Mouse (Mus musculus): ENCODE measurements around the gene Pced1b. TPM values are rescaled to one million over a fixed set of nuclear protein-coding genes. Genes with fewer than 3 reads are reported as not detected.

Gene Pced1b
- polyA plus RNA-seq, 1 experiment from 2014 or later = 6.7 TPM

- no peak for ATAC-seq (ENCODE audit: low read depth)
- 79% methylated on average over 9 of the region's 9 CpGs for WGBS
- no peaks in the 10 kb centered on the region for H3K4me1 ChIP-seq (ENCODE audit: control insufficient read depth, insufficient read depth, low read length)
- H3K4me2 ChIP-seq (ENCODE audit: low read depth, low read length) = no peak overlapping the region
- no peaks in the 10 kb centered on the region for H3K27me3 ChIP-seq (ENCODE audit: control insufficient read depth, insufficient read depth, low read length)
- no peaks in the 10 kb centered on the region for H3K36me3 ChIP-seq (ENCODE audit: control insufficient read depth, insufficient read depth, low read length)
- no peak overlapping the region for H3K9ac ChIP-seq (replicated peaks; ENCODE audit: low read depth, low read length)
- H3K9me3 ChIP-seq (ENCODE audit: control insufficient read depth, low read length) = no peaks in the 10 kb centered on the region
- H3K27ac ChIP-seq (ENCODE audit: low read depth, low read length) = no peak overlapping the region
- H3K4me3 ChIP-seq (ENCODE audit: low read depth, low read length) = no peak overlapping the region
These were observed 15.3 kb downstream of the Pced1b start for GRCm38 (mm10) chr15:97262251-97262650.

- H3K4me1 ChIP-seq (ENCODE audit: control insufficient read depth, insufficient read depth, low read length) = no peaks in the 10 kb centered on the region
- no peak for ATAC-seq (ENCODE audit: low read depth)
- H3K4me3 ChIP-seq (ENCODE audit: low read depth, low read length) = no peak overlapping the region
- WGBS = 87% methylated on average over 14 of the region's 14 CpGs
- no peaks in the 10 kb centered on the region for H3K27me3 ChIP-seq (ENCODE audit: control insufficient read depth, insufficient read depth, low read length)
- no peaks in the 10 kb centered on the region for H3K36me3 ChIP-seq (ENCODE audit: control insufficient read depth, insufficient read depth, low read length)
- H3K9me3 ChIP-seq (ENCODE audit: control insufficient read depth, low read length) = no peaks in the 10 kb centered on the region
- no peak overlapping the region for H3K27ac ChIP-seq (ENCODE audit: low read depth, low read length)
- no peak overlapping the region for H3K4me2 ChIP-seq (ENCODE audit: low read depth, low read length)
- H3K9ac ChIP-seq (replicated peaks; ENCODE audit: low read depth, low read length) = no peak overlapping the region
These were observed 19.4 kb downstream of the Pced1b start for GRCm38 (mm10) chr15:97266236-97266845.

DNA sequence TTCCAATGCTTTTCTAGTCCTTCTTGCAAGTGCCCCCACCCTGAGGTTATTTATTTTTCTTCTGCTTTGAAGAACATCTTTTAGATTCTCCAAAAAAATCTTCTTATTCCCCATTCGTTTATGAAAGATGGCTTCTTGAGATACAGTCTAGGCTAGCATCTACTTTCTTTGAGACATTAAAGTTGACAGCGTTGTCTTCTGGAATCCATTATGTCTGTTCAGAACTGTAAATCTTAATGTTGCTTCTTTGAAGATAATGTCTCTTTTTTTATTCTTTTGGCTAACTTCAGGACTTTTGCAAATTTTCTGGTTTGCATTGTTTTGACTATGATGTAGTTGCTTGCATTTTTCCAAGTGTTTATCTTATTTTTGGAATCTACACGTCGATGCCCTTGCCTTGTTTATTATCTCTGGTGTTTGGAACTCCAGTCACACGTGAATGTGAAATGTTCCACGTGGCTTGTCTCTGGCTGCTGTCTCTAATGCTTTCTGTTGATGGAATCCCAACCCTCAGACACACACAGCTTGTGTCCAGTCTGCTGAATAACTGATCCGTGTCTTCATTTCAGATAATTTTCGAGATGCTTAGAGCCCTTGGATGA is 20.3 kb downstream of the Pced1b start:
- ATAC-seq (ENCODE audit: low read depth) = no peak
- H3K27ac ChIP-seq (ENCODE audit: low read depth, low read length) = no peak overlapping the region
- 68% methylated on average over 8 of the region's 8 CpGs for WGBS

DNA sequence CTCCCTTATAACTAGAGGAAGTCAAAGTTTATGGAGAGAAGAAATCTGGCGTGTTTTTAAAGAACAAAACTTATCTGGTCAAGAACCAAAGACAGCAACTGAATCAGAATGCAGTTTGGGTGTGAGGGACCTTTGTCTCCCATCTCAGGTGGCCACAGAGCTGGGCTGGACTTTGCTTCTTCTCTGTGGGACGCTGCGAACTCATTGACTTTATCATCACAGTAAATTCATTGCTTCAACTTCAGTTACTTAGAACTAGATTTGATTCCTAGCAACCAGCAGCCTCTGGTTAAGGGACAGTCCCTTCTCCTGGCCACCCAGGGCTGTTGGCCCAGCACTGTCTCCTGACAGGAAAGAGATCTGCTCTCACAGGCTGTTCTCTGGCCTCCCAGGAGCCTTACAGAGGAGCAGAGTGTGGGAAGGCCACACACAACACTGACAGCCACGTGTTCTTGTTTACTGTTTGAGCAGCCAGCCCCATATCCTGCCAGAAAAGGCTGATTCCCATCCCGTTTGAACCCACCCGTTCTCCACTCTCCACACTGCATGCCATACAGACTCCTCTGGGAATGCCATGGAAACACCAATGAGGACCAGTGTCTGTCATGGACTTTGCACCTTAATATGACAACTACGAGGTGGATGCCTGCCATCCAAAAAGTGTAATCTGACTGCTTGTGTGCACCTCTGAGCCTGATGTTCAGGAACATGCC is 25.2 kb downstream of the Pced1b start:
- ATAC-seq (ENCODE audit: low read depth) = no peak
- H3K4me1 ChIP-seq (ENCODE audit: control insufficient read depth, insufficient read depth, low read length) = 0 out of 2 replicates have a peak, but pooled peaks cover 6% of the 10 kb centered on the region
- no peaks in the 10 kb centered on the region for H3K27me3 ChIP-seq (ENCODE audit: control insufficient read depth, insufficient read depth, low read length)
- no peaks in the 10 kb centered on the region for H3K9me3 ChIP-seq (ENCODE audit: control insufficient read depth, low read length)
- no peaks in the 10 kb centered on the region for H3K36me3 ChIP-seq (ENCODE audit: control insufficient read depth, insufficient read depth, low read length)
- H3K27ac ChIP-seq (ENCODE audit: low read depth, low read length) = no peak overlapping the region
- no peak overlapping the region for H3K4me3 ChIP-seq (ENCODE audit: low read depth, low read length)
- whole genome bisulfite sequencing = 51% methylated on average over 7 of the region's 7 CpGs
- no peak overlapping the region for H3K9ac ChIP-seq (replicated peaks; ENCODE audit: low read depth, low read length)
- no peak overlapping the region for H3K4me2 ChIP-seq (ENCODE audit: low read depth, low read length)

More for the DNA sequence above, 20.3 kb downstream of the Pced1b start:
- no peak overlapping the region for H3K4me3 ChIP-seq (ENCODE audit: low read depth, low read length)
- no peaks in the 10 kb centered on the region for H3K9me3 ChIP-seq (ENCODE audit: control insufficient read depth, low read length)
- H3K4me1 ChIP-seq (ENCODE audit: control insufficient read depth, insufficient read depth, low read length) = no peaks in the 10 kb centered on the region
- H3K27me3 ChIP-seq (ENCODE audit: control insufficient read depth, insufficient read depth, low read length) = no peaks in the 10 kb centered on the region
- no peaks in the 10 kb centered on the region for H3K36me3 ChIP-seq (ENCODE audit: control insufficient read depth, insufficient read depth, low read length)
- H3K9ac ChIP-seq (replicated peaks; ENCODE audit: low read depth, low read length) = no peak overlapping the region
- H3K4me2 ChIP-seq (ENCODE audit: low read depth, low read length) = no peak overlapping the region

DNA sequence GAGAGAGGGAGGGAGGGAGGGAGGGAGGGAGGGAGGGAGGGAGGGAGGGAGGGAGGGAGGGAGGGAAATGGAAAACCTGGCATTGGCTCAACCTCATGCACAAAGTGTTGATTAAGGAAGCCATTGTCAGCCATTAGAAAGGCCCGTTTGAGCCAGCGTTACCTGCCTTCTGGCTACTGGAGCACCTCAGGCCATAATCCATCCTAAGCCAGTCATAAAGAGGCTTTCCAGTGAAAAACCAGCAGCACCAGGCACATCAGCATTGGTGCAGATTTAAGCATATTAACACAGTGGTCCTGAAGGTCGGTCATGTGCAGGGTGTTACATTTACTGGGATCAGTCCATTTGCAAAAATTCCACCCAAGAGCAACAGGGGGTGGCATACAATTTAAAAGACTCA is 25.9 kb downstream of the Pced1b start:
- H3K27me3 ChIP-seq (ENCODE audit: control insufficient read depth, insufficient read depth, low read length) = no peaks in the 10 kb centered on the region
- H3K4me3 ChIP-seq (ENCODE audit: low read depth, low read length) = no peak overlapping the region
- H3K4me1 ChIP-seq (ENCODE audit: control insufficient read depth, insufficient read depth, low read length) = 0 out of 2 replicates have a peak, but pooled peaks cover 6% of the 10 kb centered on the region
- H3K4me2 ChIP-seq (ENCODE audit: low read depth, low read length) = no peak overlapping the region
- H3K9ac ChIP-seq (replicated peaks; ENCODE audit: low read depth, low read length) = no peak overlapping the region
- no peaks in the 10 kb centered on the region for H3K36me3 ChIP-seq (ENCODE audit: control insufficient read depth, insufficient read depth, low read length)
- H3K9me3 ChIP-seq (ENCODE audit: control insufficient read depth, low read length) = no peaks in the 10 kb centered on the region
- no peak for ATAC-seq (ENCODE audit: low read depth)
- WGBS = 81% methylated on average over 3 of the region's 3 CpGs
- H3K27ac ChIP-seq (ENCODE audit: low read depth, low read length) = no peak overlapping the region

- no peaks in the 10 kb centered on the region for H3K27me3 ChIP-seq (ENCODE audit: control insufficient read depth, insufficient read depth, low read length)
- no peak overlapping the region for H3K4me2 ChIP-seq (ENCODE audit: low read depth, low read length)
- no peak for ATAC-seq (ENCODE audit: low read depth)
- WGBS = 76% methylated on average over 12 of the region's 12 CpGs
- 0 out of 2 replicates have a peak, but pooled peaks cover 6% of the 10 kb centered on the region for H3K4me1 ChIP-seq (ENCODE audit: control insufficient read depth, insufficient read depth, low read length)
- no peak overlapping the region for H3K9ac ChIP-seq (replicated peaks; ENCODE audit: low read depth, low read length)
- no peak overlapping the region for H3K27ac ChIP-seq (ENCODE audit: low read depth, low read length)
- no peaks in the 10 kb centered on the region for H3K9me3 ChIP-seq (ENCODE audit: control insufficient read depth, low read length)
- H3K4me3 ChIP-seq (ENCODE audit: low read depth, low read length) = no peak overlapping the region
- H3K36me3 ChIP-seq (ENCODE audit: control insufficient read depth, insufficient read depth, low read length) = no peaks in the 10 kb centered on the region
These were observed 28.9 kb downstream of the Pced1b start for GRCm38 (mm10) chr15:97275626-97276395.

- H3K27me3 ChIP-seq (ENCODE audit: control insufficient read depth, insufficient read depth, low read length) = no peaks in the 10 kb centered on the region
- H3K4me3 ChIP-seq (ENCODE audit: low read depth, low read length) = no peak overlapping the region
- peak; percentile 34 for ATAC-seq (ENCODE audit: low read depth)
- H3K36me3 ChIP-seq (ENCODE audit: control insufficient read depth, insufficient read depth, low read length) = no peaks in the 10 kb centered on the region
- H3K9ac ChIP-seq (replicated peaks; ENCODE audit: low read depth, low read length) = no peak overlapping the region
- no peak overlapping the region for H3K4me2 ChIP-seq (ENCODE audit: low read depth, low read length)
- H3K27ac ChIP-seq (ENCODE audit: low read depth, low read length) = no peak overlapping the region
- 0 out of 2 replicates have a peak, but pooled peaks cover 6% of the 10 kb centered on the region for H3K4me1 ChIP-seq (ENCODE audit: control insufficient read depth, insufficient read depth, low read length)
- no peaks in the 10 kb centered on the region for H3K9me3 ChIP-seq (ENCODE audit: control insufficient read depth, low read length)
- WGBS = 40% methylated on average over 20 of the region's 20 CpGs
These were observed 29.8 kb downstream of the Pced1b start for GRCm38 (mm10) chr15:97276660-97277153.

DNA sequence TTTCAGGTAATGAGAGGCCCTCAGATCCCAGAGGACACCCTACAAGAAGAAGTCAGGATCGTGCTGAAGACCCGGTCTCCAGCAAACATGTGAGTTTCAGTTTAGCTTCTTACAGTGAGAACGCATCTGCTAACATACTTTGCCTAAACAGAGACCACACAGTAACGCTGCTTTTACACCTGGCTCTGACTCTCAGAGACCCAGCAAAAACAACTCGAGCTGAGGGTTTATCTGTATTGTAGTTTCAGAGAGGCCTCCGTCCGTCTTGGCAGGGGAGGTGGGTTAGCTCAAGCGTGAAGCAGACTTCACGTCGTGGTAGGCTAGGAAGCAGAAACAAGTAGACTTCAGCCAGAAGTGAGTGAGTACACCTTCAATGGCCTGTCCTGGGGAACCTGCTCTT is 30.4 kb downstream of the Pced1b start:
- WGBS = 71% methylated on average over 10 of the region's 10 CpGs
- Histone ChIP-seq H3K4me3 (ENCODE audit: low read depth, low read length) (no peak overlapping the region), H3K9ac (replicated peaks; ENCODE audit: low read depth, low read length) (no peak overlapping the region), H3K4me1 (ENCODE audit: control insufficient read depth, insufficient read depth, low read length) (0 out of 2 replicates have a peak, but pooled peaks cover 6% of the 10 kb centered on the region), H3K4me2 (ENCODE audit: low read depth, low read length) (no peak overlapping the region), H3K9me3 (ENCODE audit: control insufficient read depth, low read length) (no peaks in the 10 kb centered on the region), H3K27ac (ENCODE audit: low read depth, low read length) (no peak overlapping the region), H3K27me3 (ENCODE audit: control insufficient read depth, insufficient read depth, low read length) (no peaks in the 10 kb centered on the region), H3K36me3 (ENCODE audit: control insufficient read depth, insufficient read depth, low read length) (no peaks in the 10 kb centered on the region)
- no peak for ATAC-seq (ENCODE audit: low read depth)
